Mouse (Mus musculus): ENCODE results near the gene Arhgef1.

DNA sequence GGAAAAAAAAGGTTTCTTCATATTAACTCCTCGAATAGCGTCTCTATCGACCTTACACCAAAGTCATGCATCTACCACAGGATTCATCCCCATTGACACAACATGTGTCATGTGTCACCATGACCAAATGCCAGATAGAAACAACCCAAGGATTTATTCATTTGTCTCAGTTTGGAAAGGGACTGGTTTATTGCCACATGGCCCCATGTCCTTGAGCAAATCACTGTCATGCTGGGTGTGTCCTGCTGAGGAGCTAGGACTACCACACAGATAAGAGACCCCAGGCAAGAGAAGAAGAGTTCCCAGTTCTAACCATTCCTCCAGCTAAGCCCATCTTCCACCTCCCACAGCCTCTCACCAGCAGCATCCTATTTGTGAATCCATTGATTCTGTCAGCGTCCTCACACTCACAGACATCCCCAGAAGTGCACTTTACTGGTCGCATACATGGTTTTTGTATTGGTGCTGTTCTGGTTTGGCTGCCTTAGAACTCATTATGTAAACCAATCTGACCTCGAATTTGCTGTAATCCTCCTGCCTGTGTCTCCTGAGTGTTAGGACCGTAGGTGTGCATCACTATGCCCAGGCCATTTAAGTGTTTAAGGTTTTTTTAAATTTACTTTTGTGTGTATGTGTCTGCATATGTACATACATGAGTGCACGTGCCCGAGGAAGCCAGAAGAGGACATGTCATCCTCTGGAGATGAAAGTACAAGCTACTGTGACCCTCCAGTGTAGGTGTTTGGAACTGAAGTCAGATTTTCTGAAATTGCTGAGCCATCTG, 20.1 kb upstream of the Arhgef1 start:
- TF ChIP-seq POLR2AphosphoS2 (IDR thresholded peaks at IDR 0.05; ENCODE audit: low read depth, low read length) (no peak), UBTF (IDR thresholded peaks at IDR 0.05; ENCODE audit: low read depth, low read length) (no peak), MYC (IDR thresholded peaks at IDR 0.05; ENCODE audit: low read depth, low read length) (no peak), POLR2A (IDR thresholded peaks at IDR 0.05; ENCODE audit: low read depth, low read length) (no peak), USF1 (IDR thresholded peaks at IDR 0.05; ENCODE audit: low read depth, low read length) (no peak)

Measured in CH12.LX (cell line).